Mouse (Mus musculus) embryonic fibroblast, embryonic 13.5 days (primary cell): Measurements from ENCODE around the gene Edaradd.

ENCODE experiments used
- CTCF ChIP-seq: IDR thresholded peaks from 2 replicates; pipeline ENCODE4 v1.5.1; 2011; ENCODE audit warnings: mild to moderate bottlenecking, control low read depth, low read length, moderate library complexity, borderline replicate concordance; ENCODE audit not compliant: insufficient read depth
- POLR2A ChIP-seq: IDR thresholded peaks from 2 replicates; pipeline ENCODE4 v1.6.1; 2011; ENCODE audit warnings: low read depth, mild to moderate bottlenecking, control low read depth, low read length, moderate library complexity

- TF ChIP-seq POLR2A (no peak), CTCF (no peak)
These were observed 67.1 kb downstream of the Edaradd start for GRCm38 (mm10) chr13:12453150-12453549.
